Mouse (Mus musculus) stomach, adult 2 months (tissue): ENCODE data around the gene Gm10668. TPM values are rescaled to one million over a fixed set of nuclear protein-coding genes. Genes with fewer than 3 reads are reported as not detected.

Experiments
- polyA plus RNA-seq: library from polyadenylated mRNA; depleted of rRNA; stranded (reverse); fragments of >200 nt; gene quantifications from 2 replicates; pipeline ENCODE4 v1.2.3, GENCODE M21; 2012; rRNA removed

Gm10668 gene
- polyA plus RNA-seq = not detected in 2 replicates

DNA sequence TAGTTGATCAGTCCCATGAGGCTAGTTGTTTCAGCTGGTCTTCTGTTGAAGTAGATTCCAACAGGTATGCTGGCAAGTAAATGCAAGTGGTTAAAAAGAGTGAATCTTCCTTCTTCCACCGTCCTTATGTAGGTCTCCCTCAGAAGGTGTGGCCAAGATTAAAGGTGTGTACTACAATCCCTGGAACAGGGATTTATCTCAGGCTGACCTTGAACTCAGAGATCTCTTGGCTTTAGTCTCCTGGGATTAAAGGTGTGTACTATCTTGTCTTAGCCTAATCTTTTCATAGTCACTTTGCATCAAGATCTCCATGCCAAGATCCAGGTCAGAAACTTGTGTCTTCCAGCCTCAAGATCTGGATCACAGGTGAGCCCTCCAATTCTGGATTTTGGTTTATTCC, at the start of gene Gm10668:
Gm10668 (minus strand) TSS at position 101 of the 400 bp plus-strand sequence.

DNA sequence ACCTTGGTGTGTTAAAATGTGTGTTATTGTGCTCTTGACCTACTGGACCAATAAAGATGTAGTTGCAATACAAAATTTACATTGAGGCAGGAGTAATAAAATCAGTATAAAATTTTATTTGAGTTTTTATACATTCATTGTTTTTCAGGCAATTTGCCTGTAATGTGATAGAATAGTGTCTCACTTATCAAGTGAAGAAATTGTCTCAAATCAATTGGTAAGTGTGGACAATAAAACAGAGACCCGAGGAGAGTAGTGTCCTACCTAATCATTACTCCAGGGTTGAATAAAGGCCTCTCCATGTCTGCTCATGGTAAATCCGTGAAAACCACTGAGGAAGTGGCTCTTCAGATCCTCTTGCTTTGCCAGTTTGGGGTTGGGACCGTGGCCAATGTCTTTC, 40.5 kb upstream of the Gm10668 start, which contains the start of gene Vmn1r112:
Vmn1r112 (plus strand) TSS at position 301 of the 400 bp plus-strand sequence.

DNA sequence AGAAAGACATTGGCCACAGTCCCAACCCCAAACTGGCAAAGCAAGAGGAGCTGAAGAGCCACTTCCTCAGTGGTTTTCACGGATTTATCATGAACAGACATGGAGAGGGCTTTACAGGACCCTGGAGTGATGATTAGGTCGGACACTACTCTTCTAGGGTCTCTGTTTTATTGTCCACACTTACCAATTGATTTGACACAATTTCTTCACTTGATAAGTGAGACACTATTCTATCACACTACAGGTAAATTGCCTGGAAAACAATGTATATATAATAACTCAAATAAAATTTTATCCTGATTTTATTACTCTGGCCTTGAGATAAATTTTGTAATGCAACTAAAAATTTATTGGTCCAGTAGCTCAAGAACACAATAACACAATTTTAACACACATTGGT, 27.3 kb downstream of the Gm10668 start, which contains the start of gene Vmn1r111:
Vmn1r111 (minus strand) TSS at position 101 of the 400 bp plus-strand sequence.

Other genes starting within 250 kb of the Gm10668 start
- gene Vmn1r103, start 220.1 kb downstream of the Gm10668 start, polyA plus RNA-seq = not detected in 2 replicates
- not detected in 2 replicates for gene Vmn1r104, start 196.8 kb downstream of the Gm10668 start, polyA plus RNA-seq
- not detected in 2 replicates for gene Gm5726, start 184.9 kb downstream of the Gm10668 start, polyA plus RNA-seq
- not detected in 2 replicates for gene Gm4141, start 154.4 kb downstream of the Gm10668 start, polyA plus RNA-seq
- not detected in 2 replicates for gene Gm4513, start 131.6 kb downstream of the Gm10668 start, polyA plus RNA-seq
- not detected in 2 replicates for gene Vmn1r107, start 61.7 kb downstream of the Gm10668 start, polyA plus RNA-seq
- not detected in 2 replicates for gene Vmn1r111, start 27.4 kb downstream of the Gm10668 start, polyA plus RNA-seq
- gene Vmn1r112, start 40.6 kb upstream of the Gm10668 start, polyA plus RNA-seq = not detected in 2 replicates
- not detected in 2 replicates for gene Vmn1r113, start 56.7 kb upstream of the Gm10668 start, polyA plus RNA-seq
- not detected in 2 replicates for gene Vmn1r114, start 81.6 kb upstream of the Gm10668 start, polyA plus RNA-seq
- gene Vmn1r115, start 114.4 kb upstream of the Gm10668 start, polyA plus RNA-seq = not detected in 2 replicates
- gene Vmn1r116, start 141.6 kb upstream of the Gm10668 start, polyA plus RNA-seq = not detected in 2 replicates
- gene Vmn1r117, start 153.5 kb upstream of the Gm10668 start, polyA plus RNA-seq = not detected in 2 replicates
- gene Vmn1r118, start 181.7 kb upstream of the Gm10668 start, polyA plus RNA-seq = not detected in 2 replicates